Mouse (Mus musculus) neural tube, embryonic 10.5 days (tissue): Measurements from ENCODE around the gene Zfand3.

Source experiments
- DNase-seq: peaks from one replicate; pipeline ENCODE4 v3.0.0-alpha.2; 2017; ENCODE audit warnings: low spot score; ENCODE audit errors: extremely low spot score

Gene Zfand3

GRCm38 (mm10) chr17:29997726-29998125 lies 6.8 kb upstream of the Zfand3 start:
- DNase-seq: no peak

GRCm38 (mm10) chr17:29998566-29999295 lies 5.8 kb upstream of the Zfand3 start:
- no peak for DNase-seq

- DNase-seq: no peak
Measured at GRCm38 (mm10) chr17:30005103-30005443, 540 bp downstream of the Zfand3 start.

DNA sequence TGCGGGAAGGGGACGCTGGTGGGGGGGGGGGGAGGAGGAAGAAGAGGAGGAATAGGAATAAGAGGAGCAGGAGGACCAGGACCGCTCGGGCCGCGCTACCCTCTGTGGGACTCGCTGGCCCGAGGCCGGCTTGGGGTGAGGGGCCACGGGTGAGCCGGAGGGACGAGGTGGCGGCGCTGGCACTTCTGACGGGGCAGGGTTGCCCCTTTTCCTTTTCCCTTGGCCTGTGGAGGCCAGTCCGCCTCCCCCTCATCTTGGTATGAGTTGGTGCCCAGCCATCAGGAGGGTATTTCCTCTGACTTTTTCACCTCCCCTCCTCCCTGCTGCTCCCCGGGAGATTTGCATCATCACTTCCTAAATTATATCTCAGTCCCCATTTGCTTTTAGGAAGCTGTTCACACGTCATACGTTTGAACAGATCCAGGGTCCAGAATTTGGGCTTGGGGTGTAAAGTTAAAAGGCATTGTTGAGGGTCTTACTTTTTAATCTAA lies 963 bp downstream of the Zfand3 start:
- DNase-seq: peak; percentile 72

DNA sequence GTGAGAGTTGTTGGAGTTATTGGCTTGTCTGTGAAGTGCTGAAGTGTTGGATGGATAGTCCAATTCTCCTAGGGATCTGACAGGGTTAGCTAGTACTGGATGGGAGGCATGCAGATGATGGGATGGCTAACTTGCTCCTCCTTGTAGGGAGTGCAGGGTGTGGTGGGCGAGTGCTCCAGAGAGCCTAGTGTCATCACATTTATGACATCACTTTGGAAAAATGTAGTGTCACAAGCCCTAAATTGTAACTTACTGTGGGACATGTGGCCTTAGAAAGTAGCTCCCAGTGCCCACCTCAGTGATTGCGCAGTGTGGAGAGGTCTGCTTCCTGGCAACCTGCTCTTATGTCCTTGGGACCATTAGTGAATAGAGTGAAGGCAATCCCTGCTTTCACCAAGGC lies 2.3 kb downstream of the Zfand3 start:
- DNase-seq: no peak

DNA sequence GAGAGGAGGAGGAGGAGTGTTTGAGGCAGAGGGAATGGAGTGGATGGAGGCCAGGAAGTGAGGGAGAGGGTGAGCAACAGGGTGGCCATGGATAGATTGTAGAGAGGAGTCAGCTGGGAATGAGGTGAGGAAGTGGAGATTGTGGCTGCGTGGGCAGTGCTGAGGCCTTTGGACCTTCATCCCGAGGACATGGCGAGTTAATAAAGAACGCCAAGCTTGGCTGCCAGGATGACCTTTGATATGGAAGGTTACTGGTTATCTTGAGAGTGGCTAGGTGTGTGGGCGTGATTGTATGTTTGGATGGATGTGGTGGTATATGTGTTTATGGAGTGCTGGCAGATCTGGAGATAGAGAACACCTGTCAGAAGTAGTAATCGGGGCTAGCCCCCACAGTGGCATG lies 3.4 kb downstream of the Zfand3 start:
- no peak for DNase-seq

DNA sequence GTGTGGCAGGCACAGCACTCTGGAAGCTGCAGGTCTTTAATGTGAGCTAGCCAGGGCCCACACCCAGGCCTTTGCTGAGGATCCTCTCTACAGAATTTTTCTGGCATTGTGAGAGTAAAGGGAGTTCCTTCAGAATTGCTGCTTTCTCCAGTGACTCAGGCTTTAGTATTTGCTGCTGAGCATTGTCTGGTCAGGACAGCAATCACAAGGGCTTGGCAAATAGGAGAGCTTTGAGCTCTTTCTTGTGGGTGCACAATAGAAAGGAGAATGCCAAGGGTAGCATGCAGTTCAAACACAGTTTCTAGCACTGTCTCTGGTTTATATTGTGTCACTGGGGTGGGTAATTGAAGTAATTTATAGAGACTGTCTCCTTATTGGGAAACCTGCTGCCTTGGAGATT lies 3.9 kb downstream of the Zfand3 start:
- DNase-seq: no peak

DNA sequence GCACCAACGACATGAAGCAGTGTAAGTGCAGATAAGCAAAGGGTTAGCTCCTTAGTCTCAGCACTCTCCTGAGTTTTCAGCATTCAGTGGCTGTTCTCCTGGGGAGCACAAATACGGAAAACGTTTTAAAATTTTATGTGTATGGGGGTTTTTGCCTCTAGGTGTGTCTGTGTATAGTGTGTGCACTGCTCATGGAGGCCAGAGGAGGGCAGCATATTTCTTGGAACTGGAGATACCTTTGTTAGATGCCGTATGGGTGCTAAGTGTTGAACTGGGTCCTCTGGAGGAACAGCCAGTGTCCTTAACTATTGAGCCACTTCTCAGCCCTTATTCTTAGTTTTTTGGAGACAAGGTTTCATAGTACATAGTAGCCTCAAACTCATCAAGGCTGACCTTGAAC lies 10.1 kb downstream of the Zfand3 start:
- no peak for DNase-seq

- DNase-seq: no peak
Measured at GRCm38 (mm10) chr17:30018927-30019610, 14.5 kb downstream of the Zfand3 start.

GRCm38 (mm10) chr17:30019942-30020341 lies 15.4 kb downstream of the Zfand3 start:
- DNase-seq: no peak

DNA sequence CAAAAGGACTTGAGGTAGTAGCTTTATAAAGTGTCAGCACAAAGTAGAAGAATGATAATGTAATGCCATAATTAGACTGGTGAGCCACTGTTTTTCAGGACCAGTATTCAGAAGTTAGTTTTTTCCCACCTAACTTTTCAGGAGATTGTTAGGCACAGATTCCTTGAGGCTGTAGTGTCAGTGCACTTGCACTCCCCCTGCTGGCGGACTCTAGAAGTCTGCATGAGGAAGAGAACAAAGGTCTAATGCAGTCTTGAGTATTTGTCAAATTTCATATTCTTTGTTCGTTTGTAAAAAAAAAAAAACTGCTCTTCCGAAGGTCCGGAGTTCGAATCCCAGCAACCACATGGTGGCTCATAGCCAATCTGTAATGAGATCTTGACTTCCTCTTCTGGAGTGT lies 20.1 kb downstream of the Zfand3 start:
- peak; percentile 66 for DNase-seq

DNA sequence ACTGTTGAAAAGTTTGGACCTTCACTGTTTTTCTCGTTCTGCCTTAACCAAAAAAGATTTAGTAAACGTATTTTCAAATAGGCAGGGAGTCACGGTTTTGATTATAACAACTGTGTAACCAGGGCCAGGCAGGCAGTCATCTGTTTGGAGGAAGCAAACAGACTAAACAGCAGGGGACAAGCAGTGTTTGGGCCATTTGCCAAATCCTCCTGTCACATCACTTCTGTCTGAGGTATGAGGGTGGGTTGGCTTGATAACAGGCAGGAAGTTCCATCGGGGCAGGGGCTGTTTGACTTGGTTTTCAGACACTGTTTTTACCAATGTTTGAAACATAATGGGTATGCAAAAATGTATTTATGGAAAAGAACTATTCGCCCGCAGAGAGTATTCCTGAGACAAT lies 22.1 kb downstream of the Zfand3 start:
- DNase-seq: no peak

DNA sequence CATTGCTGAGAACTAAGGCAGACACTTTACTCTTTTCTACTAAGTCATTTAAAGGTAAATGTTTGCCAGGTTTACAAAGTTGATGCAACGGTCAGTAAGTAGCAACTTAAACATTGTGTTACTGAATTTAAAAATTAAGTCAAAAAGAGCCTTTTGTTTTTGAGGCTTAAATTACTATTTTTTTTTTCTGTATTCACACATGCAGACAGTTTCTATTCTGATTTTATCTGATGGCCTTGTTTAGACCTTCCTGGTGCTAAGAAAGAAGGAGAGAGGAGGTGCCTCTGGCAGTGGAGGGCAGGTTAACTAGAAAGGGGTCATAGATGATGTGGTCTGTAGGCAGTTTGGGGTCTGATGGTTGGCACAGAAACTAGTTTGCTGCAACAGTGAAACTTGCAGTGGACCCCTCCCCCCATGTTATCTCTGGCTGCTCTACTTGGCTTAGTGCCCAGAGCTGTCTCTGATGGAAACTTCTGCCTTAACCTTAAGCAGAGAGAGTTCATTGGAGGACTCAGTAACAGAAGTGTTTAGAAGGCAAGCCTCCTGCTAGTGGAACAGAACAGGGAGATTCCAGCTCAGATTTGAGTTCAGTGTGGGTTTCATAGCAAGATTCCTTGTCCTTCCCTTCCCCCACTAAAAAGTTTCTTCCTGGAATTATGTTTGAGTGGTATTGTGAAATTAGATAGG lies 23.0 kb downstream of the Zfand3 start:
- DNase-seq: peak; percentile 23

DNA sequence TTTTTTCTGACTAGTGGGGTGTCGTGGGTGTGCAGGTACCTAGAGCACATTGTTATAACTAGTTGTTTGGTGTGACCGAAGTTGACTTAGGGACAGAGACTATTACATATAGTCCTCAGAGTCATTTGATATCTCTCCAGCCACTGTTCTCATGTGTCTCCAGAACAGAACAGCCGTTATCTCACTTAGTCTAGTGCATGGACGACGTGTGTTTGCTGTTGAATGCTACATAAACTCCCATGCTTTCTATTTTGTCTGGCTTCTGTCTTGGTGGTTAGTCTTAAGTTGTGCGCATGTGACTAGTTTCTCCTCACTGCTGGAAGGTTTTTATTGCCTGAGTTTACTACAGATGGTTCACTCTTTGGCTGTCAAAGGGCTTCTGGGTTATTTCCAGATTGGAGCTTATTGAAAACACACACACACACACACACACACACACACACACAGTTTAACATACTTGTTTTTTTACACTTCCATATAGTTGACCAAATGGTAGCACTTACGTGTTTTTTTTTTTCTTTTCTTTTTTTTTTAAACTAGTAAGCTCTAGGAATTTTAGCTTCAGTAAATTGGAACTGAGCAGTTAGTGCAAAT lies 25.2 kb downstream of the Zfand3 start:
- no peak for DNase-seq

- no peak for DNase-seq
Measured at GRCm38 (mm10) chr17:30032796-30033195, 28.3 kb downstream of the Zfand3 start.

DNA sequence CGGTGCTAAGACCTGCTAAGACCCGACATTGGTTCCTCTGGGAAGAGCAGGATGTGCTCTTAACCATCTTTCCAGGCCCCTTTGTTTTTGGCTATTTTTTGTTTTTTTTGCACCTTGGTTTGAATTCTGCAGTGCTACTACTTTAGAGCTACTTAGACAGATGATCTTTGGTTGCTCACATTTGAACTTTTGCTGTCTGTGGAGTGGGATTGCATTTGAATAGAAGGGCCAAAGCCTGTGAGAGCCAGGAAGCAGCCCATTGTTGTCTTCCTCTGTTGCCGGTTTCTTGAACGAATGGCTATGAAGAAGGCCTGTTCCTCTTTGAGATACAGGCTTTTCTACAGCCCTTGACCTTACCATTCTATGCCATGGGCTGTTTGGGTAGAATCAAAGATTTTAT lies 29.5 kb downstream of the Zfand3 start:
- DNase-seq: no peak

- no peak for DNase-seq
Measured at GRCm38 (mm10) chr17:30035216-30036005, 30.9 kb downstream of the Zfand3 start.

- DNase-seq: no peak
Measured at GRCm38 (mm10) chr17:30043163-30043822, 38.8 kb downstream of the Zfand3 start.

GRCm38 (mm10) chr17:30045181-30045580 lies 40.6 kb downstream of the Zfand3 start:
- DNase-seq: no peak

GRCm38 (mm10) chr17:30046654-30047053 lies 42.1 kb downstream of the Zfand3 start:
- DNase-seq: no peak
